Mouse (Mus musculus): ENCODE measurements around the gene Klhl32.
"Not testable (repeated sequence)": the region's sequence is repeated elsewhere in the genome, so short reads cannot be mapped to it uniquely, and the experiment has no call there.

Klhl32 gene

DNA sequence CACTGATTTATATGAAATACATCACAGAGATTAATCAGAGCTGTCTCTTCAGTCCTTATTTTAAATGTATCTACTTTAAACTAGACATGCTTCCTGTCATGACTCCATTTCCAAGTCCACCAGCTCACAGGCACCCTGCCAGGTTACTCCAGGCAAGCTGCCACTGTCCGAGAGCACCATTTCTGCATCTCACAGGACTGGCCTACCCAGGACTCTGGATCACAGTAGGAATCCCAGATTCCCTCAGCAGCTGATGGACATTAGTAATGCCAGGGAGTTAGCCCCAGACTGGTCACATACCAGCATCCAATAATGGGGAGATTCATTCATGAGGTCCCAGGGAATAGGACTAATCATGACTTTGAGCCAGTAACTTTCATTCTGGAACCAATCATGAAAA lies 54.7 kb downstream of the Klhl32 start:
- DNase-seq (ENCODE audit: low spot score in 2 of 2) = peak; percentile 67 to 75

- no peak for DNase-seq (ENCODE audit: low spot score in 2 of 2)
Measured at GRCm38 (mm10) chr4:24795180-24795579, 55.7 kb downstream of the Klhl32 start.

- DNase-seq (ENCODE audit: low spot score in 2 of 2) = no peak
Measured at GRCm38 (mm10) chr4:24793726-24794345, 57.1 kb downstream of the Klhl32 start.

GRCm38 (mm10) chr4:24792416-24792981 lies 58.4 kb downstream of the Klhl32 start:
- DNase-seq (ENCODE audit: low spot score in 2 of 2) = no peak

DNA sequence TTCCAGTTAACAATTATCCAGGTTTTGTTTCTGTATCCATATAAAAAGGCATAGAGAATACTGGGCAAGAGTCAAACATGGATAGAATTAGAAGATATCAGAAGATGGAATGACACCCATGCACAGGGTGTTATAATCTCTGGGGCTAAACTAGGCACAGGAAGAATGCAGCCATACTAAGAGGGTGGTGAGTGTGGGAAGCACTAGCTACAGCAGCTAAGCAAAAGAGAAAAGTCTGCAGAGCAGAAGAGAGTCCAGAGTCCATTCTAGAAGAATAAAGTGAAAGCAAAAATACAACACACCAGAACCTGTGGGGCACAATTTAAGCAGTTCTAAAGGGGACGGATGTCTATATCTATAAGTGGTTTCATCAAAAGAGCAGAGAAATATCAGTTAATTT lies 61.6 kb downstream of the Klhl32 start:
- DNase-seq (ENCODE audit: low spot score in 2 of 2) = no peak

GRCm38 (mm10) chr4:24785757-24786532 lies 65.0 kb downstream of the Klhl32 start:
- DNase-seq (ENCODE audit: low spot score in 2 of 2) = no peak

DNA sequence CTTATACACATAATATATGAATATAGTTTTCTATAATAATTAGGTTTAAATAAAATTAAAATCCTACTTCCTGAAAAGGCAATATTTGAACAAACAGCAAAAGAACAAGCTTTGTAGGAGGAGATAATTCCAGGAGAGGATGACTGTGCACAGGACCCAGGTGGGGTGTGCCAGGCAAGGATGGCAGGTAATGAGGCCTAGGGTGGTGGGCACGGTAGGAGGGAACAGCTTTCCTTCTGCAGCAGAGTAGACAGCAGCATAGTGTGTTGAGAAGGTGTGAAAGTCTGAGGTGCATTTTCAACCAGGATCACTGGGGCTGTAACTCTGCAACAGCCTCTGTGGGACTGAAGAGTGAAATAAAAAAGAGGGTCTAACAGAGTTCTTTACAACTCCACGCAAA lies 85.0 kb downstream of the Klhl32 start:
- no peak for DNase-seq (ENCODE audit: low spot score in 2 of 2)

- DNase-seq (ENCODE audit: low spot score in 2 of 2) = no peak
Measured at GRCm38 (mm10) chr4:24765469-24765868, 85.5 kb downstream of the Klhl32 start.

GRCm38 (mm10) chr4:24764558-24764957 lies 86.4 kb downstream of the Klhl32 start:
- no peak for DNase-seq (ENCODE audit: low spot score in 2 of 2)

GRCm38 (mm10) chr4:24763451-24763850 lies 87.5 kb downstream of the Klhl32 start:
- no peak for DNase-seq (ENCODE audit: low spot score in 2 of 2)

GRCm38 (mm10) chr4:24758954-24759353 lies 92.0 kb downstream of the Klhl32 start:
- no peak for DNase-seq (ENCODE audit: low spot score in 2 of 2)

DNA sequence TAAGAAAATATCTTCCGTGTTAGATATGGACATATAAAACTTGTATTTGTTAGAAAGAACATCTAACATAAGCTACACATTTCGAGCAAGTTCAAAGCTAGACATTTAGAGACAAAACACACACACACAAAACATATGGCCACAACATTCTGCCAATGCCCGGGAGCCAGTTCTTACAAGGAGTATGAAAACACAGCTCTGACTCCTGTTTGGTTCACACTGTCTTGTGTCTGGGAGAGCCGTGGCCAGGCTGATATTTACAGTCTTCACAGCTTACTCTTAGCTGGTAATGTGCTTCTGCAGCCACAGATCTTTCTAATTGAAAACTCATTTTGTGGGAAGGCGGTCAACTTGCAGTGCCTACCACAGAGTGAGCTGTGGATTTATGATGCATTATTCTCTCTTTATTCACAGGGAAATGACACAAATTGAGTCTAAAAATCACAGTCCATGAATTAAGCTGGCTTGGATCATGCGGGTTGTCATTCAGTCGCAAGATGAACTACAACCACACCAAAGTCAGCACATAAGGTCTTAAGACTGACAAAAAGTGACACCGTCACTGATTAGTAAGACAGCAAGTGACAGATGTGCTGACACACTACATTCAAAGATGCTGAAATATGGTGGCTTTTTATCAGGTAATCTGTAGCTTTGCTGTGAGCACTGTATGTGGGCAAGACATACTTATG lies 98.3 kb downstream of the Klhl32 start:
- DNase-seq (ENCODE audit: low spot score in 2 of 2) = peak; percentile 28 to 54

DNA sequence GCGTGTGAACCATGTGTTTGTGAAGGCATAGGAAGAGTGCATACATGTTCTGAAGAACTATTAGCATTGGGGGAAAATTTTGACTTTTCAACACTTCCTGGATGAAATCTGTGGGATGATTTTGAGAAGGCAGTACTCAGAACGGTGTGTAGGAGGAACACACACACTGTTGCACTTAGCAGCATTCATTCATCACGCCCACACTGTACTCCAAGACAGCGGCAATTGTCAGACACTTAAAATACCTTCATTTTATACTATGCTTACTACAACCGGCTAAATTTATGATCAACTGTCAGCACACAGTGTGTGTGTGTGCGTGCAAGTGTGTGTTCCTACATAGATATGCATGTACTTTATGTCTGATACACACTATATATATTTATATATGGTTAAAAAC lies 113.8 kb downstream of the Klhl32 start:
- peak; percentile 48 to 67 for DNase-seq (ENCODE audit: low spot score in 2 of 2)

- DNase-seq (ENCODE audit: low spot score in 2 of 2) = peak; percentile 62 to 71
Measured at GRCm38 (mm10) chr4:24720834-24721233, 130.1 kb downstream of the Klhl32 start.

- no peak for DNase-seq (ENCODE audit: low spot score in 2 of 2)
Measured at GRCm38 (mm10) chr4:24715559-24715958, 135.4 kb downstream of the Klhl32 start.

GRCm38 (mm10) chr4:24714367-24714766 lies 136.6 kb downstream of the Klhl32 start:
- DNase-seq (ENCODE audit: low spot score in 2 of 2) = no peak

GRCm38 (mm10) chr4:24698528-24699117 lies 152.3 kb downstream of the Klhl32 start:
- DNase-seq (ENCODE audit: low spot score in 2 of 2) = peak; percentile 62 to 69

- DNase-seq (ENCODE audit: low spot score in 2 of 2) = no peak
Measured at GRCm38 (mm10) chr4:24680080-24680479, 170.8 kb downstream of the Klhl32 start.

DNA sequence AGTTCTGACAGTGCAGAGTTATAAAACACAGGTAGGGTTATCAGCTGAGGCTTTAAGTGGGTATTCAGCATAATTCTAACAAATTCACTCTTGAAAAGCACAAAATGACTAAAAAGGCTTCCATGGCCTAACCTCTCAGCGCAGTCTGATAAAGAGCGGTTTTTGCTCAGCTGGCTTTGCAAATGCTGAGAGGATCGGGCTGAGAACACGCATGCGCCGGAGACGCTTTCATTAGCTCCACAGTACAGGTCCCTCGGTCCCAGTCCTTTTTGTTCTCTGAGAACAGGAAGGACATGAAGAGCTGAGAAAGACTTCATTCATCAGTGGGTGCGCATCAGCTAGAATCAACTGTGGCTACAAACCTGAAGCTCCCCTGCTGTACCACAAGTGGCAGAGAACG lies 180.9 kb downstream of the Klhl32 start:
- DNase-seq (ENCODE audit: low spot score in 2 of 2) = peak; percentile 33 to 35

- DNase-seq (ENCODE audit: low spot score in 2 of 2) = no peak
Measured at GRCm38 (mm10) chr4:24659218-24659617, 191.7 kb downstream of the Klhl32 start.

GRCm38 (mm10) chr4:24644735-24645134 lies 206.2 kb downstream of the Klhl32 start:
- not testable (repeated sequence) for DNase-seq (ENCODE audit: low spot score in 2 of 2)

- no peak for DNase-seq (ENCODE audit: low spot score in 2 of 2)
Measured at GRCm38 (mm10) chr4:24642306-24642705, 208.6 kb downstream of the Klhl32 start.

All from right cerebral cortex, postnatal 10 days (tissue).